Mouse (Mus musculus): ENCODE results near the gene Krtap5-3. TPM values are rescaled to one million over a fixed set of nuclear protein-coding genes. Genes with fewer than 3 reads are reported as not detected.
A peak's percentile ranks its signal among the peaks of the same experiment; 100 is the strongest.
"Not testable (repeated sequence)": the region's sequence is repeated elsewhere in the genome, so short reads cannot be mapped to it uniquely, and the experiment has no call there.

Krtap5-3 gene
- not detected for total RNA-seq (2021)

- DNase-seq, result no peak
Observed at GRCm38 (mm10) chr7:142201064-142201463, at the start of gene Krtap5-3. TSS of gene Krtap5-3 (plus strand) at chr7:142201364.

GRCm38 (mm10) chr7:142152191-142152590 is 49.0 kb upstream of the Krtap5-3 start:
- DNase-seq, result no peak

GRCm38 (mm10) chr7:142155308-142155707 is 45.9 kb upstream of the Krtap5-3 start:
- no peak for DNase-seq

- DNase-seq, result not testable (repeated sequence)
Observed at GRCm38 (mm10) chr7:142157013-142157412, 44.2 kb upstream of the Krtap5-3 start, which contains the start of gene Gm29735. TSS of gene Gm29735 (minus strand) at chr7:142157113.

GRCm38 (mm10) chr7:142159366-142159765 is 41.8 kb upstream of the Krtap5-3 start:
- no peak for DNase-seq

GRCm38 (mm10) chr7:142165639-142166038 is 35.5 kb upstream of the Krtap5-3 start, which contains the start of gene Gm4553:
TSS of gene Gm4553 (minus strand) at chr7:142165739.
- DNase-seq, result not testable (repeated sequence)

GRCm38 (mm10) chr7:142169836-142170235 is 31.3 kb upstream of the Krtap5-3 start:
- no peak for DNase-seq

- not testable (repeated sequence) for DNase-seq
Observed at GRCm38 (mm10) chr7:142175905-142176304, 25.3 kb upstream of the Krtap5-3 start, which contains the start of gene Krtap5-2. TSS of gene Krtap5-2 (minus strand) at chr7:142176005.

- DNase-seq, result no peak
Observed at GRCm38 (mm10) chr7:142178685-142179084, 22.5 kb upstream of the Krtap5-3 start.

GRCm38 (mm10) chr7:142181021-142181420 is 20.1 kb upstream of the Krtap5-3 start:
- no peak for DNase-seq

- DNase-seq, result no peak
Observed at GRCm38 (mm10) chr7:142188156-142188555, 13.0 kb upstream of the Krtap5-3 start.

GRCm38 (mm10) chr7:142190289-142190688 is 10.9 kb upstream of the Krtap5-3 start, which contains the start of gene Gm10153:
TSS of gene Gm10153 (minus strand) at chr7:142190389.
- DNase-seq, result no peak

GRCm38 (mm10) chr7:142198748-142199147 is 2.4 kb upstream of the Krtap5-3 start:
- no peak for DNase-seq

GRCm38 (mm10) chr7:142205488-142205887 is 4.3 kb downstream of the Krtap5-3 start:
- no peak for DNase-seq

- DNase-seq, result not testable (repeated sequence)
Observed at GRCm38 (mm10) chr7:142206891-142207290, 5.7 kb downstream of the Krtap5-3 start.

- no peak for DNase-seq
Observed at GRCm38 (mm10) chr7:142211559-142211958, 10.4 kb downstream of the Krtap5-3 start, which contains the start of gene Gm7579. TSS of gene Gm7579 (plus strand) at chr7:142211859.

- DNase-seq, result not testable (repeated sequence)
Observed at GRCm38 (mm10) chr7:142212136-142212535, 11.0 kb downstream of the Krtap5-3 start.

- DNase-seq, result no peak
Observed at GRCm38 (mm10) chr7:142224518-142224917, 23.4 kb downstream of the Krtap5-3 start.

GRCm38 (mm10) chr7:142229871-142230270 is 28.7 kb downstream of the Krtap5-3 start, which contains the start of gene Krtap5-5:
TSS of gene Krtap5-5 (minus strand) at chr7:142229971.
- not testable (repeated sequence) for DNase-seq

- no peak for DNase-seq
Observed at GRCm38 (mm10) chr7:142231540-142231939, 30.4 kb downstream of the Krtap5-3 start.

- no peak for DNase-seq
Observed at GRCm38 (mm10) chr7:142240978-142241377, 39.8 kb downstream of the Krtap5-3 start, which contains the start of gene Gm40460. TSS of gene Gm40460 (minus strand) at chr7:142241078.

- DNase-seq, result peak; percentile 65
Observed at GRCm38 (mm10) chr7:142249824-142250223, 48.7 kb downstream of the Krtap5-3 start.
